Mouse (Mus musculus): ENCODE data around the gene Galnt14. TPM values are rescaled to one million over a fixed set of nuclear protein-coding genes. Genes with fewer than 3 reads are reported as not detected.

Galnt14 gene
- polyA plus RNA-seq, 1 experiment = not detected

GRCm38 (mm10) chr17:73507804-73508535, 202.3 kb downstream of the Galnt14 start:
- H3K27me3 ChIP-seq (ENCODE audit: control insufficient read depth, insufficient read depth, insufficient read length) = peaks cover 5% of the 10 kb centered on the region
- H3K79me3 ChIP-seq (ENCODE audit: low read depth) = no peaks in the 10 kb centered on the region
- TF ChIP-seq USF1 (IDR thresholded peaks at IDR 0.05; ENCODE audit: low read depth) (no peak), MAX (IDR thresholded peaks at IDR 0.05) (no peak), CEBPB (IDR thresholded peaks at IDR 0.05; ENCODE audit: low read depth) (no peak), MYOD1 (IDR thresholded peaks at IDR 0.05; ENCODE audit: control insufficient read depth, insufficient read length, low read depth) (no peak), CTCF (IDR thresholded peaks at IDR 0.05; ENCODE audit: control insufficient read depth, insufficient read depth, insufficient read length) (no peak), FOSL1 (IDR thresholded peaks at IDR 0.05; ENCODE audit: insufficient read depth, low read length, poor library complexity, severe bottlenecking) (no peak), MYOG (IDR thresholded peaks at IDR 0.05; ENCODE audit: control insufficient read depth, extremely low read depth, insufficient read length) (no peak)

GRCm38 (mm10) chr17:73504111-73504510, 206.1 kb downstream of the Galnt14 start:
- H3K79me2 ChIP-seq (ENCODE audit: control insufficient read depth, insufficient read depth) = no peaks in the 10 kb centered on the region
- no peak overlapping the region for H3K4me3 ChIP-seq (ENCODE audit: insufficient read depth, poor library complexity, severe bottlenecking)
- no peak overlapping the region for H3ac ChIP-seq (ENCODE audit: control insufficient read depth, insufficient read length, low read depth)
- H3K36me3 ChIP-seq (ENCODE audit: control insufficient read depth, insufficient read depth) = no peaks in the 10 kb centered on the region
- TF ChIP-seq USF1 (IDR thresholded peaks at IDR 0.05; ENCODE audit: low read depth) = no peak
- no peak for TF ChIP-seq CEBPB (IDR thresholded peaks at IDR 0.05; ENCODE audit: low read depth)
- no peak for TF ChIP-seq MAX (IDR thresholded peaks at IDR 0.05)
- no peak for TF ChIP-seq FOSL1 (IDR thresholded peaks at IDR 0.05; ENCODE audit: insufficient read depth, low read length, poor library complexity, severe bottlenecking)
- TF ChIP-seq CTCF (IDR thresholded peaks at IDR 0.05; ENCODE audit: control insufficient read depth, insufficient read depth, insufficient read length) = no peak
- no peak for TF ChIP-seq MYOD1 (IDR thresholded peaks at IDR 0.05; ENCODE audit: control insufficient read depth, insufficient read length, low read depth)
- TF ChIP-seq MYOG (IDR thresholded peaks at IDR 0.05; ENCODE audit: control insufficient read depth, extremely low read depth, insufficient read length) = no peak
- peaks cover 20% of the 10 kb centered on the region for H3K27me3 ChIP-seq (ENCODE audit: control insufficient read depth, insufficient read depth, insufficient read length)
- H3K79me3 ChIP-seq (ENCODE audit: low read depth) = no peaks in the 10 kb centered on the region

More at GRCm38 (mm10) chr17:73507804-73508535, 202.3 kb downstream of the Galnt14 start:
- Histone ChIP-seq H3K36me3 (ENCODE audit: control insufficient read depth, insufficient read depth) (no peaks in the 10 kb centered on the region), H3K4me3 (ENCODE audit: insufficient read depth, poor library complexity, severe bottlenecking) (no peak overlapping the region), H3K79me2 (ENCODE audit: control insufficient read depth, insufficient read depth) (no peaks in the 10 kb centered on the region), H3ac (ENCODE audit: control insufficient read depth, insufficient read length, low read depth) (no peak overlapping the region)

GRCm38 (mm10) chr17:73502613-73503012, 207.6 kb downstream of the Galnt14 start:
- Histone ChIP-seq H3K79me2 (ENCODE audit: control insufficient read depth, insufficient read depth) (no peaks in the 10 kb centered on the region), H3K36me3 (ENCODE audit: control insufficient read depth, insufficient read depth) (no peaks in the 10 kb centered on the region), H3K27me3 (ENCODE audit: control insufficient read depth, insufficient read depth, insufficient read length) (peaks cover 26% of the 10 kb centered on the region), H3K79me3 (ENCODE audit: low read depth) (no peaks in the 10 kb centered on the region), H3K4me3 (ENCODE audit: insufficient read depth, poor library complexity, severe bottlenecking) (no peak overlapping the region), H3ac (ENCODE audit: control insufficient read depth, insufficient read length, low read depth) (no peak overlapping the region)
- no peak for TF ChIP-seq CEBPB (IDR thresholded peaks at IDR 0.05; ENCODE audit: low read depth)

GRCm38 (mm10) chr17:73489519-73489918, 220.7 kb downstream of the Galnt14 start:
- TF ChIP-seq MYOG (IDR thresholded peaks at IDR 0.05; ENCODE audit: control insufficient read depth, extremely low read depth, insufficient read length) (no peak), CTCF (IDR thresholded peaks at IDR 0.05; ENCODE audit: control insufficient read depth, insufficient read depth, insufficient read length) (no peak), FOSL1 (IDR thresholded peaks at IDR 0.05; ENCODE audit: insufficient read depth, low read length, poor library complexity, severe bottlenecking) (no peak), USF1 (IDR thresholded peaks at IDR 0.05; ENCODE audit: low read depth) (no peak), MYOD1 (IDR thresholded peaks at IDR 0.05; ENCODE audit: control insufficient read depth, insufficient read length, low read depth) (no peak), CEBPB (IDR thresholded peaks at IDR 0.05; ENCODE audit: low read depth) (no peak), MAX (IDR thresholded peaks at IDR 0.05) (no peak)
- no peak overlapping the region for H3K4me3 ChIP-seq (ENCODE audit: insufficient read depth, poor library complexity, severe bottlenecking)
- H3K36me3 ChIP-seq (ENCODE audit: control insufficient read depth, insufficient read depth) = no peaks in the 10 kb centered on the region
- no peaks in the 10 kb centered on the region for H3K79me2 ChIP-seq (ENCODE audit: control insufficient read depth, insufficient read depth)
- no peaks in the 10 kb centered on the region for H3K79me3 ChIP-seq (ENCODE audit: low read depth)
- H3K27me3 ChIP-seq (ENCODE audit: control insufficient read depth, insufficient read depth, insufficient read length) = peaks cover 25% of the 10 kb centered on the region
- no peak overlapping the region for H3ac ChIP-seq (ENCODE audit: control insufficient read depth, insufficient read length, low read depth)

GRCm38 (mm10) chr17:73487792-73488191, 222.5 kb downstream of the Galnt14 start:
- no peak overlapping the region for H3K4me3 ChIP-seq (ENCODE audit: insufficient read depth, poor library complexity, severe bottlenecking)
- H3K36me3 ChIP-seq (ENCODE audit: control insufficient read depth, insufficient read depth) = no peaks in the 10 kb centered on the region
- no peaks in the 10 kb centered on the region for H3K79me3 ChIP-seq (ENCODE audit: low read depth)
- no peaks in the 10 kb centered on the region for H3K79me2 ChIP-seq (ENCODE audit: control insufficient read depth, insufficient read depth)
- no peak overlapping the region for H3ac ChIP-seq (ENCODE audit: control insufficient read depth, insufficient read length, low read depth)
- TF ChIP-seq MYOG (IDR thresholded peaks at IDR 0.05; ENCODE audit: control insufficient read depth, extremely low read depth, insufficient read length) (no peak), USF1 (IDR thresholded peaks at IDR 0.05; ENCODE audit: low read depth) (no peak), MYOD1 (IDR thresholded peaks at IDR 0.05; ENCODE audit: control insufficient read depth, insufficient read length, low read depth) (no peak), MAX (IDR thresholded peaks at IDR 0.05) (no peak), FOSL1 (IDR thresholded peaks at IDR 0.05; ENCODE audit: insufficient read depth, low read length, poor library complexity, severe bottlenecking) (no peak), CTCF (IDR thresholded peaks at IDR 0.05; ENCODE audit: control insufficient read depth, insufficient read depth, insufficient read length) (no peak), CEBPB (IDR thresholded peaks at IDR 0.05; ENCODE audit: low read depth) (no peak)
- peaks cover 18% of the 10 kb centered on the region for H3K27me3 ChIP-seq (ENCODE audit: control insufficient read depth, insufficient read depth, insufficient read length)

- no peak for TF ChIP-seq CTCF (IDR thresholded peaks at IDR 0.05; ENCODE audit: control insufficient read depth, insufficient read depth, insufficient read length)
- Histone ChIP-seq H3ac (ENCODE audit: control insufficient read depth, insufficient read length, low read depth) (no peak overlapping the region), H3K36me3 (ENCODE audit: control insufficient read depth, insufficient read depth) (no peaks in the 10 kb centered on the region), H3K79me3 (ENCODE audit: low read depth) (no peaks in the 10 kb centered on the region), H3K79me2 (ENCODE audit: control insufficient read depth, insufficient read depth) (no peaks in the 10 kb centered on the region), H3K27me3 (ENCODE audit: control insufficient read depth, insufficient read depth, insufficient read length) (peaks cover 16% of the 10 kb centered on the region), H3K4me3 (ENCODE audit: insufficient read depth, poor library complexity, severe bottlenecking) (no peak overlapping the region)
Measured at GRCm38 (mm10) chr17:73487380-73487779, 222.9 kb downstream of the Galnt14 start.
